12 mouse cellular contexts compared by ENCODE assay signal in the genomic region with DNA sequence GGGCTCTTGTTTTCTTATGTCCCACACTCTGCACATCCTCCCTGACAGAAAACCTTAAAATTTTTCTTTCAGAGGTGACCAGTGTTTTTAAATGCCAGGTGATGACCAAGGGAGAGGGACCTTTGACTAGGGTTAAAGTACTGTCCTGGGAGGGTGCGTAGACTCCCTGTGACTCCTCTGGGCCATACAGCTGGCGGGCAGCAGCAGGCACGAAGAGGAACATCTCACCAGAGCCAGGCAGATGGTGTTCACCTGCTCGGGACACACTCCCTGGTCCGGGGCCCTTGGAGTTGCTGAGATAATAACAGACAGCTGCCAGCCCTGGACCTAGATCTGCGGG.
A peak's percentile ranks its signal among the peaks of the same experiment; 100 is the strongest.
DNase-seq lines count a peak whose midpoint lies in the region; ATAC-seq and TF ChIP-seq lines count a peak whose summit lies in the region.
"Had no signal": no experiment of that assay in that cellular context is flagged by ENCODE, and none has a peak within 500 bp of the region (broad histone marks: within the 10 kb centered on the region; RNA-seq: fewer than 3 reads in every experiment).

No protein-coding gene starts in this region.

- peak overlapping the region; percentile 26; the same call in 1 of the 2 replicates for H3K9ac ChIP-seq in neural tube, embryonic 11.5 days (ENCODE audit: low read length)
- no peak overlapping the region for H3K9ac ChIP-seq in hindbrain, embryonic 12.5 days
- H3K9ac ChIP-seq in stomach, postnatal 0 days (ENCODE audit: low read length) = no peak overlapping the region

- peaks cover 84% of the 10 kb centered on the region for H3K4me1 ChIP-seq in neural tube, embryonic 11.5 days (ENCODE audit: control insufficient read depth, insufficient read depth, low read length)
- peaks cover 97% of the 10 kb centered on the region for H3K4me1 ChIP-seq in hindbrain, embryonic 12.5 days
- peaks cover 100% of the 10 kb centered on the region for H3K4me1 ChIP-seq in midbrain, embryonic 10.5 days
- peaks cover 6% of the 10 kb centered on the region for H3K4me1 ChIP-seq in stomach, postnatal 0 days (replicated peaks; ENCODE audit: control insufficient read depth, insufficient read depth)

- no peaks in the 10 kb centered on the region for H3K9me3 ChIP-seq in neural tube, embryonic 11.5 days (ENCODE audit: control insufficient read depth, low read length)
- H3K9me3 ChIP-seq in hindbrain, embryonic 12.5 days (replicated peaks) = no peaks in the 10 kb centered on the region
- H3K9me3 ChIP-seq in midbrain, embryonic 10.5 days (replicated peaks) = no peaks in the 10 kb centered on the region
- H3K9me3 ChIP-seq in stomach, postnatal 0 days (ENCODE audit: control insufficient read depth, low read length) = no peaks in the 10 kb centered on the region
- H3K9me3 ChIP-seq: G1E had no signal

- H3K4me2 ChIP-seq in neural tube, embryonic 11.5 days (ENCODE audit: low read depth) = peak overlapping the region; percentile 14; the same call in 1 of the 2 replicates
- H3K4me2 ChIP-seq in hindbrain, embryonic 12.5 days (replicated peaks) = 0 out of 2 replicates have a peak overlapping the region, but pooled peaks have one; percentile 2
- H3K4me2 ChIP-seq in stomach, postnatal 0 days (replicated peaks; ENCODE audit: low read depth) = no peak overlapping the region

- H3K27me3 ChIP-seq in neural tube, embryonic 11.5 days (ENCODE audit: control insufficient read depth, insufficient read depth, low read length) = no peaks in the 10 kb centered on the region
- H3K27me3 ChIP-seq in hindbrain, embryonic 12.5 days = no peaks in the 10 kb centered on the region
- H3K27me3 ChIP-seq in midbrain, embryonic 10.5 days (ENCODE audit: low read depth, poor library complexity, severe bottlenecking) = peaks cover 37% of the 10 kb centered on the region
- H3K27me3 ChIP-seq in stomach, postnatal 0 days (ENCODE audit: control insufficient read depth, insufficient read depth, low read length) = no peaks in the 10 kb centered on the region

- no peak for TF ChIP-seq CTCF in stomach, postnatal 0 days (IDR thresholded peaks at IDR 0.05; ENCODE audit: low read depth)

- no peaks in the 10 kb centered on the region for H3K36me3 ChIP-seq in neural tube, embryonic 11.5 days (ENCODE audit: control insufficient read depth, insufficient read depth, low read length)
- no peaks in the 10 kb centered on the region for H3K36me3 ChIP-seq in hindbrain, embryonic 12.5 days
- peaks cover 8% of the 10 kb centered on the region; the same call in 1 of the 2 replicates for H3K36me3 ChIP-seq in midbrain, embryonic 10.5 days
- no peaks in the 10 kb centered on the region for H3K36me3 ChIP-seq in stomach, postnatal 0 days (ENCODE audit: control insufficient read depth, insufficient read depth, low read length)

- peak overlapping the region; percentile 83 for H3K27ac ChIP-seq in neural tube, embryonic 11.5 days (ENCODE audit: low read depth, low read length)
- H3K27ac ChIP-seq in hindbrain, embryonic 12.5 days = peak overlapping the region; percentile 81
- peak overlapping the region; percentile 80 for H3K27ac ChIP-seq in midbrain, embryonic 10.5 days (replicated peaks)
- peak overlapping the region; percentile 49 for H3K27ac ChIP-seq in stomach, postnatal 0 days (replicated peaks)
- H3K27ac ChIP-seq: kidney, postnatal 0 days had no signal

- no peak overlapping the region for H3K4me3 ChIP-seq in neural tube, embryonic 11.5 days (ENCODE audit: low read depth, low read length)
- no peak overlapping the region for H3K4me3 ChIP-seq in hindbrain, embryonic 12.5 days
- peak overlapping the region; percentile 32 for H3K4me3 ChIP-seq in midbrain, embryonic 10.5 days
- H3K4me3 ChIP-seq in stomach, postnatal 0 days (ENCODE audit: low read depth, low read length) = no peak overlapping the region

- ATAC-seq in neural tube, embryonic 11.5 days (ENCODE audit: insufficient read depth, low FRiP score, low TSS enrichment) = no peak
- no peak; the same call in 1 of the 2 replicates for ATAC-seq in hindbrain, embryonic 12.5 days (ENCODE audit: low FRiP score)
- no peak for ATAC-seq in stomach, postnatal 0 days (ENCODE audit: low FRiP score, low TSS enrichment)

- no peak for DNase-seq in neural tube, embryonic 11.5 days (ENCODE audit: low spot score)
- no peak for DNase-seq in neural tube, embryonic 10.5 days (ENCODE audit: extremely low spot score, low spot score)
- no peak for DNase-seq in midbrain, embryonic 10.5 days (ENCODE audit: low spot score)
- DNase-seq in stomach, postnatal 0 days (ENCODE audit: low spot score) = no peak
- DNase-seq in adrenal gland, postnatal 10 days = no peak
- DNase-seq in urinary bladder, postnatal 36 days (ENCODE audit: low spot score in 2 of 2) = no peak
- DNase-seq in frontal cortex, postnatal 14 days (ENCODE audit: low spot score in 2 of 2) = no peak
- DNase-seq: cerebellum, adult 2 months; spleen, adult 18-20 months had no signal

- 36% methylated on average over 6 of the region's 6 CpGs for WGBS in neural tube, embryonic 11.5 days
- 25% methylated on average over 6 of the region's 6 CpGs for WGBS in hindbrain, embryonic 12.5 days
- 32% methylated on average over 6 of the region's 6 CpGs for WGBS in midbrain, embryonic 10.5 days
- WGBS in stomach, postnatal 0 days = 71% methylated on average over 6 of the region's 6 CpGs

- TF ChIP-seq EP300 in stomach, postnatal 0 days (optimal IDR thresholded peaks at IDR 0.05) = no peak
